Mouse (Mus musculus): Measurements from ENCODE around the gene Nin. TPM values are rescaled to one million over a fixed set of nuclear protein-coding genes. Genes with fewer than 3 reads are reported as not detected.

Nin gene
- polyA plus RNA-seq, 1 experiment from 2014 or later: 17.1 TPM

- ATAC-seq (ENCODE audit: low FRiP score, low TSS enrichment): no peak
- no peak overlapping the region for H3K27ac ChIP-seq (replicated peaks; ENCODE audit: low read depth, low read length)
- WGBS: 92% methylated on average over 20 of the region's 20 CpGs
- no peaks in the 10 kb centered on the region for H3K27me3 ChIP-seq (ENCODE audit: control insufficient read depth, insufficient read depth, low read length)
- no peak overlapping the region for H3K9ac ChIP-seq (replicated peaks; ENCODE audit: low read length)
- no peak for DNase-seq
- no peaks in the 10 kb centered on the region for H3K36me3 ChIP-seq (ENCODE audit: control insufficient read depth, insufficient read depth, low read length)
- no peaks in the 10 kb centered on the region for H3K4me1 ChIP-seq (ENCODE audit: control insufficient read depth, insufficient read depth, low read length)
- no peak overlapping the region for H3K4me3 ChIP-seq (replicated peaks; ENCODE audit: low read depth, low read length)
- no peaks in the 10 kb centered on the region for H3K9me3 ChIP-seq (ENCODE audit: control insufficient read depth, low read length)
- no peak overlapping the region for H3K4me2 ChIP-seq (ENCODE audit: low read length)
These were observed 21.2 kb upstream of the Nin start for GRCm38 (mm10) chr12:70134627-70135235.

GRCm38 (mm10) chr12:70131042-70131675, 17.6 kb upstream of the Nin start:
- Histone ChIP-seq H3K4me2 (ENCODE audit: low read length) (peak overlapping the region; percentile 36), H3K27ac (replicated peaks; ENCODE audit: low read depth, low read length) (peak overlapping the region; percentile 62), H3K4me1 (ENCODE audit: control insufficient read depth, insufficient read depth, low read length) (no peaks in the 10 kb centered on the region), H3K4me3 (replicated peaks; ENCODE audit: low read depth, low read length) (no peak overlapping the region), H3K9me3 (ENCODE audit: control insufficient read depth, low read length) (no peaks in the 10 kb centered on the region), H3K36me3 (ENCODE audit: control insufficient read depth, insufficient read depth, low read length) (no peaks in the 10 kb centered on the region), H3K27me3 (ENCODE audit: control insufficient read depth, insufficient read depth, low read length) (no peaks in the 10 kb centered on the region), H3K9ac (replicated peaks; ENCODE audit: low read length) (peak overlapping the region; percentile 25; the same call in 1 of the 2 replicates)
- no peak for ATAC-seq (ENCODE audit: low FRiP score, low TSS enrichment)
- 34% methylated on average over 20 of the region's 20 CpGs for WGBS
- peak; percentile 70 for DNase-seq

- Histone ChIP-seq H3K36me3 (ENCODE audit: control insufficient read depth, insufficient read depth, low read length) (no peaks in the 10 kb centered on the region), H3K4me2 (ENCODE audit: low read length) (no peak overlapping the region), H3K4me3 (replicated peaks; ENCODE audit: low read depth, low read length) (no peak overlapping the region), H3K9me3 (ENCODE audit: control insufficient read depth, low read length) (no peaks in the 10 kb centered on the region), H3K27me3 (ENCODE audit: control insufficient read depth, insufficient read depth, low read length) (no peaks in the 10 kb centered on the region), H3K27ac (replicated peaks; ENCODE audit: low read depth, low read length) (no peak overlapping the region), H3K9ac (replicated peaks; ENCODE audit: low read length) (no peak overlapping the region), H3K4me1 (ENCODE audit: control insufficient read depth, insufficient read depth, low read length) (no peaks in the 10 kb centered on the region)
- ATAC-seq (ENCODE audit: low FRiP score, low TSS enrichment) (no peak), DNase-seq (no peak)
- 53% methylated on average over 5 of the region's 5 CpGs for WGBS
These were observed 15.6 kb upstream of the Nin start for GRCm38 (mm10) chr12:70129105-70129504.

- H3K36me3 ChIP-seq (ENCODE audit: control insufficient read depth, insufficient read depth, low read length): no peaks in the 10 kb centered on the region
- H3K4me3 ChIP-seq (replicated peaks; ENCODE audit: low read depth, low read length): no peak overlapping the region
- H3K9me3 ChIP-seq (ENCODE audit: control insufficient read depth, low read length): no peaks in the 10 kb centered on the region
- no peak overlapping the region for H3K9ac ChIP-seq (replicated peaks; ENCODE audit: low read length)
- no peak for ATAC-seq (ENCODE audit: low FRiP score, low TSS enrichment)
- no peak overlapping the region for H3K27ac ChIP-seq (replicated peaks; ENCODE audit: low read depth, low read length)
- H3K4me1 ChIP-seq (ENCODE audit: control insufficient read depth, insufficient read depth, low read length): no peaks in the 10 kb centered on the region
- DNase-seq: no peak
- no peaks in the 10 kb centered on the region for H3K27me3 ChIP-seq (ENCODE audit: control insufficient read depth, insufficient read depth, low read length)
- no peak overlapping the region for H3K4me2 ChIP-seq (ENCODE audit: low read length)
- WGBS: 90% methylated on average over 4 of the region's 4 CpGs
These were observed 13.1 kb upstream of the Nin start for GRCm38 (mm10) chr12:70126626-70127025.

- no peak overlapping the region for H3K9ac ChIP-seq (replicated peaks; ENCODE audit: low read length)
- DNase-seq: no peak
- no peak for ATAC-seq (ENCODE audit: low FRiP score, low TSS enrichment)
- H3K4me3 ChIP-seq (replicated peaks; ENCODE audit: low read depth, low read length): no peak overlapping the region
- no peaks in the 10 kb centered on the region for H3K4me1 ChIP-seq (ENCODE audit: control insufficient read depth, insufficient read depth, low read length)
- H3K27me3 ChIP-seq (ENCODE audit: control insufficient read depth, insufficient read depth, low read length): no peaks in the 10 kb centered on the region
- no peaks in the 10 kb centered on the region for H3K9me3 ChIP-seq (ENCODE audit: control insufficient read depth, low read length)
- no peak overlapping the region for H3K4me2 ChIP-seq (ENCODE audit: low read length)
- WGBS: 74% methylated on average over 2 of the region's 2 CpGs
- no peak overlapping the region for H3K27ac ChIP-seq (replicated peaks; ENCODE audit: low read depth, low read length)
- H3K36me3 ChIP-seq (ENCODE audit: control insufficient read depth, insufficient read depth, low read length): no peaks in the 10 kb centered on the region
These were observed 6.0 kb upstream of the Nin start for GRCm38 (mm10) chr12:70119552-70119951.

- H3K9me3 ChIP-seq (ENCODE audit: control insufficient read depth, low read length): no peaks in the 10 kb centered on the region
- no peak for ATAC-seq (ENCODE audit: low FRiP score, low TSS enrichment)
These were observed 5.3 kb upstream of the Nin start for GRCm38 (mm10) chr12:70118721-70119345.

GRCm38 (mm10) chr12:70117146-70117545, 3.6 kb upstream of the Nin start:
- no peaks in the 10 kb centered on the region for H3K36me3 ChIP-seq (ENCODE audit: control insufficient read depth, insufficient read depth, low read length)
- no peaks in the 10 kb centered on the region for H3K9me3 ChIP-seq (ENCODE audit: control insufficient read depth, low read length)
- DNase-seq (no peak), ATAC-seq (ENCODE audit: low FRiP score, low TSS enrichment) (no peak)
- WGBS: 90% methylated on average over 10 of the region's 10 CpGs
- H3K27me3 ChIP-seq (ENCODE audit: control insufficient read depth, insufficient read depth, low read length): no peaks in the 10 kb centered on the region
- H3K27ac ChIP-seq (replicated peaks; ENCODE audit: low read depth, low read length): no peak overlapping the region
- H3K9ac ChIP-seq (replicated peaks; ENCODE audit: low read length): no peak overlapping the region
- no peak overlapping the region for H3K4me2 ChIP-seq (ENCODE audit: low read length)
- H3K4me3 ChIP-seq (replicated peaks; ENCODE audit: low read depth, low read length): no peak overlapping the region
- no peaks in the 10 kb centered on the region; the same call in 1 of the 2 replicates for H3K4me1 ChIP-seq (ENCODE audit: control insufficient read depth, insufficient read depth, low read length)

More at GRCm38 (mm10) chr12:70118721-70119345, 5.3 kb upstream of the Nin start:
- H3K27ac ChIP-seq (replicated peaks; ENCODE audit: low read depth, low read length): no peak overlapping the region
- no peak for DNase-seq
- no peaks in the 10 kb centered on the region for H3K27me3 ChIP-seq (ENCODE audit: control insufficient read depth, insufficient read depth, low read length)
- no peaks in the 10 kb centered on the region for H3K4me1 ChIP-seq (ENCODE audit: control insufficient read depth, insufficient read depth, low read length)
- H3K4me3 ChIP-seq (replicated peaks; ENCODE audit: low read depth, low read length): no peak overlapping the region
- H3K4me2 ChIP-seq (ENCODE audit: low read length): no peak overlapping the region
- WGBS: 91% methylated on average over 10 of the region's 10 CpGs
- H3K36me3 ChIP-seq (ENCODE audit: control insufficient read depth, insufficient read depth, low read length): no peaks in the 10 kb centered on the region
- H3K9ac ChIP-seq (replicated peaks; ENCODE audit: low read length): no peak overlapping the region

GRCm38 (mm10) chr12:70112090-70112383, 1.5 kb downstream of the Nin start:
- no peak for DNase-seq
- Histone ChIP-seq H3K9me3 (ENCODE audit: control insufficient read depth, low read length) (no peaks in the 10 kb centered on the region), H3K27ac (replicated peaks; ENCODE audit: low read depth, low read length) (peak overlapping the region; percentile 91), H3K9ac (replicated peaks; ENCODE audit: low read length) (peak overlapping the region; percentile 97), H3K4me1 (ENCODE audit: control insufficient read depth, insufficient read depth, low read length) (peaks cover 33% of the 10 kb centered on the region), H3K4me2 (ENCODE audit: low read length) (peak overlapping the region; percentile 93), H3K27me3 (ENCODE audit: control insufficient read depth, insufficient read depth, low read length) (0 out of 2 replicates have a peak, but pooled peaks cover 3% of the 10 kb centered on the region), H3K4me3 (replicated peaks; ENCODE audit: low read depth, low read length) (peak overlapping the region; percentile 78), H3K36me3 (ENCODE audit: control insufficient read depth, insufficient read depth, low read length) (no peaks in the 10 kb centered on the region)
- whole genome bisulfite sequencing: 5% methylated on average over 16 of the region's 16 CpGs
- ATAC-seq (ENCODE audit: low FRiP score, low TSS enrichment): no peak
